Mouse (Mus musculus) midbrain, embryonic 10.5 days (tissue): ENCODE measurements around the gene Rab44. TPM values are rescaled to one million over a fixed set of nuclear protein-coding genes. Genes with fewer than 3 reads are reported as not detected.

Experiments used
- DNase-seq: peaks from one replicate; pipeline ENCODE4 v3.0.0-alpha.2; 2017; ENCODE audit warnings: low spot score
- H3K27ac ChIP-seq: fragments of 300-500 bp; sonication (generic); replicated peaks from 2 replicates; pipeline ENCODE4 v1.5.1; 2016; ENCODE audit warnings: mild to moderate bottlenecking
- H3K27me3 ChIP-seq: fragments of 300-500 bp; sonication (generic); 2 replicates; pipeline ENCODE4 v1.6.1; 2016; ENCODE audit warnings: low read depth, mild to moderate bottlenecking; ENCODE audit not compliant: poor library complexity, severe bottlenecking
- H3K36me3 ChIP-seq: fragments of 300-500 bp; sonication (generic); 2 replicates; pipeline ENCODE4 v1.6.1; 2016; ENCODE audit warnings: mild to moderate bottlenecking, moderate library complexity
- H3K4me1 ChIP-seq: fragments of 300-500 bp; sonication (generic); 2 replicates; pipeline ENCODE4 v1.6.1; 2016
- H3K4me3 ChIP-seq: fragments of 300-500 bp; sonication (generic); 2 replicates; pipeline ENCODE4 v1.5.1; 2016; ENCODE audit warnings: mild to moderate bottlenecking, moderate library complexity
- H3K9me3 ChIP-seq: fragments of 300-500 bp; sonication (generic); replicated peaks from 2 replicates; pipeline ENCODE4 v1.6.1; 2016; ENCODE audit warnings: mild to moderate bottlenecking
- WGBS: fragments of 180-500 bp; shearing (Covaris S2); methylation state at CpG from one replicate; pipeline ENCODE4 v1.1.7; 2016; 5-methylcytosine and 5-hydroxymethylcytosine counted together
- polyA plus RNA-seq: library from polyadenylated mRNA; unstranded; fragments of >200 nt; fragmentation: Nextera tagmentation; extraction: Ambion mirVana; gene quantifications from 2 replicates; pipeline ENCODE4 v1.2.1, GENCODE M21; 2016

Gene Rab44
- polyA plus RNA-seq, 1 experiment from 2014 or later: 0.47 TPM

- WGBS: 88% methylated on average over 6 of the region's 6 CpGs
Observed at GRCm38 (mm10) chr17:29179917-29180316, 66.0 kb downstream of the Rab44 start.

DNA sequence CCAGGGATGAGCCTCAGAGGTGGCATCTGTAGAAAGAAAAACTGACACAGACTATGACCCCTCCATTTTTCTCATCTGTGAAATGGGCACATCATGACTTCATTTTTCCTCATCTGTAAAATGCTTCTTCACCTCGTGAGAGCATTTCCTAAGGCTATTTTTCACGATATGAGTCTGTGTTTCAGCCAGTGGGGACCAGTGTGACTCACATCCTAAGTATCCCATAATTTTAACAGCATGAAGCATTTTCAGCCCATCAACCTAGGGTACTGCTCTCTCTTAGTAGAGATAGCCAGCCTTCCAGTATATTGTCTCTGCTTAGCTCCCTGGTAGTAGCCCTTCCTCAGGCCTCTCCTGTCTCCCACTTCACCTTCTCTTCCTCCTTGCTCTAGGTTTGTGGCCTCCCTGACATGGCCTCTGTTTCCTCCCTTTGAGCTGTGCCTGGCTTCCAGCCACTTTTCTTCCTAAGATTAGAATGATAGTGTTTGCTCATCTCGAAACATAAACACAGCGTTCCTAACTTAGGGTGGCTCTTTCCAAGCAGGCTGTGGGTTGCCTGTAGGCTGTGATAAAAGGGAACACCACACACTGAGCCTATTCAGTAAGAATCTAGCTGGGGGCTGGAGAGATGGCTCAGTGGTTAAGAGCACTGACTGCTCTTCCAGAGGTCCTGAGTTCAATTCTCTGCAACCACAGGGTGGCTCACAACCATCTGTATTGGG, 66.6 kb downstream of the Rab44 start:
- Histone ChIP-seq H3K9me3 (no peaks in the 10 kb centered on the region), H3K4me3 (no peak overlapping the region), H3K27me3 (no peaks in the 10 kb centered on the region), H3K4me1 (peaks cover 37% of the 10 kb centered on the region), H3K36me3 (no peaks in the 10 kb centered on the region), H3K27ac (no peak overlapping the region)
- DNase-seq: no peak
- WGBS: 84% methylated on average over 4 of the region's 4 CpGs

More at GRCm38 (mm10) chr17:29179917-29180316, 66.0 kb downstream of the Rab44 start:
- Histone ChIP-seq H3K4me1 (peaks cover 33% of the 10 kb centered on the region), H3K4me3 (no peak overlapping the region), H3K36me3 (no peaks in the 10 kb centered on the region), H3K9me3 (no peaks in the 10 kb centered on the region), H3K27ac (no peak overlapping the region), H3K27me3 (no peaks in the 10 kb centered on the region)
- no peak for DNase-seq

DNA sequence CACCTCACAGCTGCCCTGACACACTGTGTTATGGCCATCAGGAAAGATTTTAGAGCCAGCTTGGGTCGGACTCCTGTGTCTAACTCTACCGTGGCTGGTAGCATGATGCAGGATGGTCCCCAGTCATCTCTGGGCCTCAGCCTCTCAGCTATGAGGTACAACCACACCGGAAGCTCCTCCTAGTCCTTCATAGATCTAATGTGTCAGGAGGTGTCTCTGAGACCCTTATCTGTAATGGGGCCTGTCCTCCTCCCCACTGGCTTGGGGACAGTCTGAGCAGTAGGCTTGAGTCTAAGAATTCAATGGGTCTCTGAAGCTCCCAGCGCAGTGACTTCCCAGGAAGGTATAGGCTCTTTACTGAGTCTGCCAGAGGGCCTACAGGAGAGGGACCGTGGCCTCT, 67.8 kb downstream of the Rab44 start:
- peaks cover 37% of the 10 kb centered on the region for H3K4me1 ChIP-seq
- no peak for DNase-seq
- no peaks in the 10 kb centered on the region for H3K9me3 ChIP-seq
- no peak overlapping the region for H3K4me3 ChIP-seq
- WGBS: 90% methylated on average over 5 of the region's 5 CpGs
- H3K27ac ChIP-seq: peak overlapping the region; percentile 10; the same call in 1 of the 2 replicates
- no peaks in the 10 kb centered on the region for H3K36me3 ChIP-seq
- no peaks in the 10 kb centered on the region for H3K27me3 ChIP-seq

DNA sequence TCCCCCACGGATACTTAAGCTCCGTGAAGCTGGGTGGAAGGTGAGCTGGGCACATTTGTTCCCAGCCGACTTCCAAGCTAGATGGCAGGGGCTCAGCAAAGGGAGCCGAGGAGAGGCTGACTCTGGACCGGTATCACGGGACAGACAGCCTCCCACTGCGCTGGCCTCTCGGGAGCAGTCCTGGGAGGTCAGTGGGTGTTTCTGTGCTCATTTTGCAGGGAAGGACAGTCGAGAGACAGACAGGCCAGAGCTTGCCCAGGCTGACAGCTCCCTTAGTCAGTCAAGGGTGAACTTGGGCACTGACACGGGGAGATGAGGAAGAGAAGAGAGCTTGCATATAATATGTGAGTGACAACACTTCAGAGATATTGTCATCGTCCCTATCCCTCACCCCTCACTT, 69.2 kb downstream of the Rab44 start:
- Histone ChIP-seq H3K9me3 (no peaks in the 10 kb centered on the region), H3K27ac (no peak overlapping the region), H3K4me3 (no peak overlapping the region), H3K27me3 (peaks cover 4% of the 10 kb centered on the region; the same call in 1 of the 2 replicates), H3K4me1 (peaks cover 48% of the 10 kb centered on the region), H3K36me3 (no peaks in the 10 kb centered on the region)
- DNase-seq: no peak
- 64% methylated on average over 11 of the region's 11 CpGs for WGBS

- WGBS: 33% methylated on average over 7 of the region's 7 CpGs
- H3K4me1 ChIP-seq: peaks cover 66% of the 10 kb centered on the region
- H3K27ac ChIP-seq: peak overlapping the region; percentile 79
- peaks cover 22% of the 10 kb centered on the region for H3K27me3 ChIP-seq
- 0 out of 2 replicates have a peak overlapping the region, but pooled peaks have one; percentile 5 for H3K4me3 ChIP-seq
- no peaks in the 10 kb centered on the region for H3K36me3 ChIP-seq
- peak; percentile 26 for DNase-seq
- H3K9me3 ChIP-seq: no peaks in the 10 kb centered on the region
Observed at GRCm38 (mm10) chr17:29185376-29186046, 71.6 kb downstream of the Rab44 start.

GRCm38 (mm10) chr17:29186989-29187859, 73.3 kb downstream of the Rab44 start:
- Histone ChIP-seq H3K4me3 (no peak overlapping the region), H3K36me3 (no peaks in the 10 kb centered on the region), H3K9me3 (no peaks in the 10 kb centered on the region), H3K4me1 (peaks cover 70% of the 10 kb centered on the region), H3K27me3 (peaks cover 26% of the 10 kb centered on the region), H3K27ac (peak overlapping the region; percentile 71)
- WGBS: 11% methylated on average over 10 of the region's 10 CpGs
- DNase-seq: no peak

DNA sequence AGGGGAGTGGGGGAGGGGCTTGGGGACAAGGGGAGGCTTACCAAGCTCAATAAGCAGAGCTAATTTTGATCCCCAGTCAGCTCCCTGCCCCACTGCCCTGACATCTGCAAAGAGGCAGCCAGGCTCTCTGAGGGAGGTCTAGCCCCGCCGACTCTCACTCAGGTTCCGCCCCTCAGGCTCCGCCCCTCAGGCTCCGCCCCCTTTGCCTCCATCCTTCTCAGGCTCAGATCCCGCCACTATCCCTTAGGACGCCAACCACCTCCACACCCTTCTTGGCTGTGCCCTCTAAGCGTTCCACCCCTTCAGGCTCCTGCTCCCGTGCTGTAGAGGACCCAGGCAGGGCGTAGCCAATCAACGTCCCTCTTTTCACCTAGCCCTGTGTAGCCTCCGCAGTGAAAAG, 75.0 kb downstream of the Rab44 start:
- H3K27ac ChIP-seq: peak overlapping the region; percentile 58
- H3K4me3 ChIP-seq: peak overlapping the region; percentile 33

DNA sequence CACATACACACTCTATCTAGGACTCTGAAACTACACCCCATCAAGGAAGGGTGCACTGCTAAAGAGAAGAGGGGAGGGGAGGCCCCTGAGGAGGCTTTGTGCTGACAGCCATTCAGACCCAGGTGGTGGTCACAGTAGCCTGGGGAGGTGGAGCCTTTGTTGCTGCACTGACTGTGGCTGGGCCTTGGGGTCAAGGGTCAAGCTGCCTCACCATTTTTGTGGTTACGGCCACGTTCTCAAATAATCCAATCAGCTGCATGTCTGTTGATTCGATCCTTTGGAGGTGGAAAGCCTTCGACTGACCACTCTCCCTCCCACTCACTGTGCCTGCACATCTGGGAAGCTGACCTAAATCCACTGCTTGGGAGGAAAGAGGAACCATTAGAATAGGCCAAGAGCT, 81.6 kb downstream of the Rab44 start:
- peak; percentile 58 for DNase-seq
- Histone ChIP-seq H3K27me3 (peaks cover 3% of the 10 kb centered on the region), H3K9me3 (no peaks in the 10 kb centered on the region), H3K4me1 (peaks cover 45% of the 10 kb centered on the region), H3K36me3 (no peaks in the 10 kb centered on the region), H3K4me3 (no peak overlapping the region), H3K27ac (peak overlapping the region; percentile 72)
- WGBS: 9% methylated on average over 4 of the region's 4 CpGs

More for the DNA sequence above, 75.0 kb downstream of the Rab44 start:
- H3K36me3 ChIP-seq: no peaks in the 10 kb centered on the region
- DNase-seq: peak; percentile 73
- peaks cover 26% of the 10 kb centered on the region for H3K27me3 ChIP-seq
- peaks cover 77% of the 10 kb centered on the region for H3K4me1 ChIP-seq
- no peaks in the 10 kb centered on the region for H3K9me3 ChIP-seq
- 4% methylated on average over 12 of the region's 12 CpGs for WGBS

Other genes starting within 250 kb of the Rab44 start
- gene 4930539E08Rik, start 198.8 kb upstream of the Rab44 start, polyA plus RNA-seq: 0.11 and 0.26 TPM in 2 replicates
- 0.22 TPM in 1 of 2 replicates, not detected in the other for gene Pxt1, start 170.3 kb upstream of the Rab44 start, polyA plus RNA-seq
- 107 and 114 TPM in 2 replicates for gene Kctd20, start 162.2 kb upstream of the Rab44 start, polyA plus RNA-seq
- 115 and 130 TPM in 2 replicates for gene Stk38, start 106.2 kb upstream of the Rab44 start, polyA plus RNA-seq
- 789 and 839 TPM in 2 replicates for gene Srsf3, start 81.5 kb upstream of the Rab44 start, polyA plus RNA-seq
- gene Cdkn1a, start 23.2 kb upstream of the Rab44 start, polyA plus RNA-seq: 19.1 and 24.8 TPM in 2 replicates
- gene Cpne5, start 124.0 kb downstream of the Rab44 start, polyA plus RNA-seq: 10.7 and 14.8 TPM in 2 replicates
- gene Ppil1, start 150.0 kb downstream of the Rab44 start, polyA plus RNA-seq: 205 and 232 TPM in 2 replicates
- 62.8 and 67.9 TPM in 2 replicates for gene BC004004, start 154.6 kb downstream of the Rab44 start, polyA plus RNA-seq
- gene Pi16, start 203.5 kb downstream of the Rab44 start, polyA plus RNA-seq: 0.75 and 0.82 TPM in 2 replicates
- gene Mtch1, start 233.8 kb downstream of the Rab44 start, polyA plus RNA-seq: 277 and 318 TPM in 2 replicates
- 3.8 and 4.1 TPM in 2 replicates for gene Fgd2, start 246.8 kb downstream of the Rab44 start, polyA plus RNA-seq